Mouse (Mus musculus) forebrain, embryonic 14.5 days (tissue): ENCODE measurements around the gene 4933406M09Rik. TPM values are rescaled to one million over a fixed set of nuclear protein-coding genes. Genes with fewer than 3 reads are reported as not detected.

Experiments used
- ATAC-seq: fragments of 200-750 bp; cut with Nextera tagmentation; 2 replicates; pipeline ENCODE4 v1.8.0; 2017; ENCODE audit warnings: mild to moderate bottlenecking, moderate library complexity
- DNase-seq: peaks from one replicate; pipeline ENCODE4 v3.0.0-alpha.2; 2015; ENCODE audit warnings: low spot score
- H3K27ac ChIP-seq: fragments of 300-500 bp; sonication (generic); 2 replicates; pipeline ENCODE4 v1.5.1; 2014; ENCODE audit warnings: low read depth, mild to moderate bottlenecking, control low read depth, low read length, moderate library complexity
- H3K27me3 ChIP-seq: fragments of 300-500 bp; sonication (generic); replicated peaks from 2 replicates; pipeline ENCODE4 v1.6.1; 2014; ENCODE audit warnings: low read length, control low read depth, mixed read lengths; ENCODE audit not compliant: control insufficient read depth, insufficient read depth
- H3K36me3 ChIP-seq: fragments of 300-500 bp; sonication (generic); 2 replicates; pipeline ENCODE4 v1.6.1; 2014; ENCODE audit warnings: low read length, control low read depth; ENCODE audit not compliant: control insufficient read depth, insufficient read depth
- H3K4me1 ChIP-seq: fragments of 300-500 bp; sonication (generic); 2 replicates; pipeline ENCODE4 v1.6.1; 2014; ENCODE audit warnings: antibody characterized with exemption, low read length, control low read depth; ENCODE audit not compliant: control insufficient read depth, insufficient read depth
- H3K4me2 ChIP-seq: fragments of 300-500 bp; sonication (generic); 2 replicates; pipeline ENCODE4 v1.6.1; 2014; ENCODE audit warnings: mild to moderate bottlenecking, control low read depth, low read length
- H3K4me3 ChIP-seq: fragments of 300-500 bp; sonication (generic); 2 replicates; pipeline ENCODE4 v1.5.1; 2014; ENCODE audit warnings: low read depth, low read length, control low read depth
- H3K9ac ChIP-seq: fragments of 300-500 bp; sonication (generic); 2 replicates; pipeline ENCODE4 v1.6.1; 2014; ENCODE audit warnings: mild to moderate bottlenecking, low read length, control low read depth, moderate library complexity
- H3K9me3 ChIP-seq: fragments of 300-500 bp; sonication (generic); replicated peaks from 2 replicates; pipeline ENCODE4 v1.6.1; 2016; ENCODE audit warnings: low read length, control low read depth, mixed read lengths; ENCODE audit not compliant: control insufficient read depth
- WGBS: fragments of 180-500 bp; shearing (Covaris S2); extraction: QIAGEN DNeasy Blood & Tissue Kit; methylation state at CpG from one replicate; pipeline ENCODE4 v1.1.7; 2014; 5-methylcytosine and 5-hydroxymethylcytosine counted together
- polyA plus RNA-seq: library from polyadenylated mRNA; unstranded; fragments of >200 nt; fragmentation: Nextera tagmentation; extraction: Ambion mirVana; gene quantifications from 2 replicates; pipeline ENCODE4 v1.2.1, GENCODE M21; 2014

Gene 4933406M09Rik
- polyA plus RNA-seq, 1 experiment from 2014 or later: not detected

GRCm38 (mm10) chr1:134398210-134398609, 12.5 kb downstream of the 4933406M09Rik start:
- 90% methylated on average over 12 of the region's 12 CpGs for WGBS
- H3K9ac ChIP-seq: no peak overlapping the region
- DNase-seq: no peak
- H3K27ac ChIP-seq: no peak overlapping the region
- H3K4me3 ChIP-seq: no peak overlapping the region
- no peak for ATAC-seq
- no peaks in the 10 kb centered on the region for H3K9me3 ChIP-seq
- H3K4me1 ChIP-seq: no peaks in the 10 kb centered on the region
- no peaks in the 10 kb centered on the region for H3K27me3 ChIP-seq
- H3K4me2 ChIP-seq: no peak overlapping the region
- H3K36me3 ChIP-seq: no peaks in the 10 kb centered on the region

GRCm38 (mm10) chr1:134399735-134400134, 14.0 kb downstream of the 4933406M09Rik start:
- no peak overlapping the region for H3K4me3 ChIP-seq
- H3K4me1 ChIP-seq: no peaks in the 10 kb centered on the region
- H3K36me3 ChIP-seq: no peaks in the 10 kb centered on the region
- no peaks in the 10 kb centered on the region for H3K9me3 ChIP-seq
- H3K27ac ChIP-seq: no peak overlapping the region
- no peak for DNase-seq
- no peak overlapping the region for H3K4me2 ChIP-seq
- no peaks in the 10 kb centered on the region for H3K27me3 ChIP-seq
- WGBS: 56% methylated on average over 5 of the region's 5 CpGs
- no peak overlapping the region for H3K9ac ChIP-seq
- ATAC-seq: no peak

GRCm38 (mm10) chr1:134405509-134406413, 20.0 kb downstream of the 4933406M09Rik start, which contains the start of gene Cyb5r1:
Gene Cyb5r1 (plus strand): TSS chr1:134405559.
- ATAC-seq (peak; percentile 98), DNase-seq (peak; percentile 82)
- H3K36me3 ChIP-seq: peaks cover 14% of the 10 kb centered on the region; the same call in 1 of the 2 replicates
- 1% methylated on average over 42 of the region's 43 CpGs for WGBS
- no peaks in the 10 kb centered on the region for H3K9me3 ChIP-seq
- peak within 1 kb of the TSS; percentile 79 for H3K9ac ChIP-seq
- peaks cover 4% of the 10 kb centered on the region; the same call in 1 of the 2 replicates for H3K4me1 ChIP-seq
- peak within 1 kb of the TSS; percentile 72 for H3K4me3 ChIP-seq
- H3K4me2 ChIP-seq: peak within 1 kb of the TSS; percentile 73
- H3K27ac ChIP-seq: no peak within 1 kb of the TSS
- H3K27me3 ChIP-seq: no peaks in the 10 kb centered on the region

- Histone ChIP-seq H3K27me3 (no peaks in the 10 kb centered on the region), H3K9ac (peak overlapping the region; percentile 79), H3K27ac (no peak overlapping the region), H3K4me2 (peak overlapping the region; percentile 73), H3K4me3 (peak overlapping the region; percentile 72), H3K4me1 (peaks cover 4% of the 10 kb centered on the region; the same call in 1 of the 2 replicates), H3K36me3 (peaks cover 18% of the 10 kb centered on the region; the same call in 1 of the 2 replicates), H3K9me3 (no peaks in the 10 kb centered on the region)
- ATAC-seq (peak; percentile 38), DNase-seq (no peak)
- WGBS: 41% methylated on average over 8 of the region's 8 CpGs
These were observed 20.7 kb downstream of the 4933406M09Rik start for GRCm38 (mm10) chr1:134406414-134406771.

- 83% methylated on average over 8 of the region's 8 CpGs for WGBS
- Histone ChIP-seq H3K9me3 (no peaks in the 10 kb centered on the region), H3K9ac (no peak overlapping the region), H3K27me3 (no peaks in the 10 kb centered on the region), H3K4me2 (no peak overlapping the region), H3K4me1 (peaks cover 4% of the 10 kb centered on the region; the same call in 1 of the 2 replicates), H3K36me3 (peaks cover 18% of the 10 kb centered on the region; the same call in 1 of the 2 replicates), H3K27ac (no peak overlapping the region), H3K4me3 (no peak overlapping the region)
- ATAC-seq (no peak), DNase-seq (no peak)
These were observed 22.3 kb downstream of the 4933406M09Rik start for GRCm38 (mm10) chr1:134408080-134408479.

GRCm38 (mm10) chr1:134411706-134412629, 26.2 kb downstream of the 4933406M09Rik start:
- no peak overlapping the region for H3K9ac ChIP-seq
- no peak for ATAC-seq
- peaks cover 18% of the 10 kb centered on the region; the same call in 1 of the 2 replicates for H3K36me3 ChIP-seq
- no peaks in the 10 kb centered on the region for H3K9me3 ChIP-seq
- H3K27me3 ChIP-seq: no peaks in the 10 kb centered on the region
- H3K27ac ChIP-seq: no peak overlapping the region
- H3K4me2 ChIP-seq: no peak overlapping the region
- H3K4me1 ChIP-seq: peaks cover 14% of the 10 kb centered on the region
- 91% methylated on average over 9 of the region's 9 CpGs for WGBS
- no peak overlapping the region for H3K4me3 ChIP-seq
- DNase-seq: no peak

GRCm38 (mm10) chr1:134414038-134414437, 28.3 kb downstream of the 4933406M09Rik start:
- no peak overlapping the region for H3K4me3 ChIP-seq
- ATAC-seq (no peak), DNase-seq (no peak)
- H3K27me3 ChIP-seq: no peaks in the 10 kb centered on the region
- no peak overlapping the region for H3K27ac ChIP-seq
- H3K4me2 ChIP-seq: no peak overlapping the region; the same call in 1 of the 2 replicates
- no peaks in the 10 kb centered on the region for H3K9me3 ChIP-seq
- peaks cover 14% of the 10 kb centered on the region for H3K4me1 ChIP-seq
- WGBS: 48% methylated on average over 2 of the region's 2 CpGs
- no peak overlapping the region; the same call in 1 of the 2 replicates for H3K9ac ChIP-seq
- H3K36me3 ChIP-seq: peaks cover 11% of the 10 kb centered on the region; the same call in 1 of the 2 replicates

GRCm38 (mm10) chr1:134414501-134415167, 28.9 kb downstream of the 4933406M09Rik start:
- ATAC-seq (peak; percentile 30), DNase-seq (no peak)
- peaks cover 15% of the 10 kb centered on the region for H3K4me1 ChIP-seq
- no peaks in the 10 kb centered on the region for H3K27me3 ChIP-seq
- H3K27ac ChIP-seq: peak overlapping the region; percentile 61
- 0 out of 2 replicates have a peak, but pooled peaks cover 5% of the 10 kb centered on the region for H3K36me3 ChIP-seq
- H3K9ac ChIP-seq: peak overlapping the region; percentile 52
- peak overlapping the region; percentile 74 for H3K4me2 ChIP-seq
- peak overlapping the region; percentile 82 for H3K4me3 ChIP-seq
- WGBS: 12% methylated on average over 11 of the region's 11 CpGs
- no peaks in the 10 kb centered on the region for H3K9me3 ChIP-seq
